ENCODE assay signal across 19 mouse cellular contexts in genomic region chr11:120072986-120073647, GRCm38 (mm10). TPM values are rescaled to one million over a fixed set of nuclear protein-coding genes. Genes with fewer than 3 reads are reported as not detected.
DNase-seq lines count a peak whose midpoint lies in the region; ATAC-seq and TF ChIP-seq lines count a peak whose summit lies in the region.
"Had no signal": no experiment of that assay in that cellular context is flagged by ENCODE, and none has a peak within 500 bp of the region (broad histone marks: within the 10 kb centered on the region; RNA-seq: fewer than 3 reads in every experiment).

No protein-coding gene starts in this region.

- 88% methylated on average over 9 of the region's 9 CpGs for WGBS in hindbrain, postnatal 0 days
- WGBS in hindbrain, embryonic 11.5 days = 93% methylated on average over 9 of the region's 9 CpGs
- 89% methylated on average over 9 of the region's 9 CpGs for WGBS in midbrain, embryonic 13.5 days
- WGBS in midbrain, embryonic 14.5 days = 87% methylated on average over 9 of the region's 9 CpGs
- 92% methylated on average over 9 of the region's 9 CpGs for WGBS in intestine, embryonic 15.5 days

- no peak overlapping the region for H3K9ac ChIP-seq in hindbrain, postnatal 0 days (replicated peaks; ENCODE audit: low read length)
- no peak overlapping the region for H3K9ac ChIP-seq in hindbrain, embryonic 11.5 days (ENCODE audit: low read depth, low read length)
- H3K9ac ChIP-seq in midbrain, embryonic 13.5 days (replicated peaks) = no peak overlapping the region; the same call in 1 of the 2 replicates
- no peak overlapping the region for H3K9ac ChIP-seq in midbrain, embryonic 14.5 days (replicated peaks; ENCODE audit: low read length)
- H3K9ac ChIP-seq in intestine, embryonic 15.5 days = no peak overlapping the region
- H3K9ac ChIP-seq: liver, embryonic 13.5 days had no signal

- H3K36me3 ChIP-seq in hindbrain, postnatal 0 days (ENCODE audit: insufficient read depth, low read length) = peaks cover 67% of the 10 kb centered on the region
- 0 out of 2 replicates have a peak, but pooled peaks cover 5% of the 10 kb centered on the region for H3K36me3 ChIP-seq in hindbrain, embryonic 11.5 days (ENCODE audit: control insufficient read depth, insufficient read depth, low read length)
- H3K36me3 ChIP-seq in midbrain, embryonic 13.5 days = peaks cover 100% of the 10 kb centered on the region
- H3K36me3 ChIP-seq in midbrain, embryonic 14.5 days (ENCODE audit: control insufficient read depth, insufficient read depth, low read length) = peaks cover 100% of the 10 kb centered on the region
- peaks cover 26% of the 10 kb centered on the region; the same call in 1 of the 2 replicates for H3K36me3 ChIP-seq in intestine, embryonic 15.5 days

- H3K4me3 ChIP-seq in hindbrain, postnatal 0 days (ENCODE audit: low read length) = no peak overlapping the region
- no peak overlapping the region for H3K4me3 ChIP-seq in hindbrain, embryonic 11.5 days (ENCODE audit: low read depth, low read length)
- H3K4me3 ChIP-seq in midbrain, embryonic 13.5 days (replicated peaks) = no peak overlapping the region
- no peak overlapping the region for H3K4me3 ChIP-seq in midbrain, embryonic 14.5 days (replicated peaks; ENCODE audit: low read depth, low read length)
- H3K4me3 ChIP-seq in intestine, embryonic 15.5 days (replicated peaks) = no peak overlapping the region
- H3K4me3 ChIP-seq: erythroblast, embryonic 14.5 days; liver, embryonic 13.5 days had no signal

- ATAC-seq in hindbrain, postnatal 0 days = peak; percentile 46
- ATAC-seq in hindbrain, embryonic 11.5 days (ENCODE audit: low FRiP score) = no peak
- 0 out of 2 replicates have a peak, but pooled peaks have one; percentile 41 for ATAC-seq in midbrain, embryonic 13.5 days
- no peak for ATAC-seq in midbrain, embryonic 14.5 days (ENCODE audit: low FRiP score, low TSS enrichment)
- no peak for ATAC-seq in intestine, embryonic 15.5 days
- ATAC-seq: inflammation-experienced regulatory T-cells, adult 6 months had no signal

- H3K4me2 ChIP-seq in hindbrain, postnatal 0 days (ENCODE audit: low read depth, low read length) = no peak overlapping the region
- no peak overlapping the region for H3K4me2 ChIP-seq in hindbrain, embryonic 11.5 days (replicated peaks; ENCODE audit: low read depth, low read length)
- no peak overlapping the region for H3K4me2 ChIP-seq in midbrain, embryonic 13.5 days (replicated peaks)
- no peak overlapping the region for H3K4me2 ChIP-seq in midbrain, embryonic 14.5 days (ENCODE audit: low read length)
- no peak overlapping the region for H3K4me2 ChIP-seq in intestine, embryonic 15.5 days (replicated peaks)
- H3K4me2 ChIP-seq: liver, embryonic 13.5 days; midbrain, embryonic 11.5 days had no signal

- H3K27me3 ChIP-seq in hindbrain, postnatal 0 days (ENCODE audit: insufficient read depth, low read length) = no peaks in the 10 kb centered on the region
- H3K27me3 ChIP-seq in hindbrain, embryonic 11.5 days (ENCODE audit: control insufficient read depth, insufficient read depth, low read length) = 0 out of 2 replicates have a peak, but pooled peaks cover 3% of the 10 kb centered on the region
- H3K27me3 ChIP-seq in midbrain, embryonic 13.5 days = no peaks in the 10 kb centered on the region
- no peaks in the 10 kb centered on the region for H3K27me3 ChIP-seq in midbrain, embryonic 14.5 days (ENCODE audit: control insufficient read depth, insufficient read depth, low read length)
- no peaks in the 10 kb centered on the region for H3K27me3 ChIP-seq in intestine, embryonic 15.5 days (replicated peaks)
- H3K27me3 ChIP-seq: liver, embryonic 13.5 days had no signal

- H3K4me1 ChIP-seq in hindbrain, postnatal 0 days (ENCODE audit: insufficient read depth, low read length) = no peaks in the 10 kb centered on the region
- H3K4me1 ChIP-seq in hindbrain, embryonic 11.5 days (replicated peaks; ENCODE audit: control insufficient read depth, insufficient read depth, low read length) = no peaks in the 10 kb centered on the region; the same call in 1 of the 2 replicates
- H3K4me1 ChIP-seq in midbrain, embryonic 13.5 days (replicated peaks) = no peaks in the 10 kb centered on the region
- no peaks in the 10 kb centered on the region for H3K4me1 ChIP-seq in midbrain, embryonic 14.5 days (ENCODE audit: control insufficient read depth, insufficient read depth, low read length)
- H3K4me1 ChIP-seq in intestine, embryonic 15.5 days (replicated peaks) = peaks cover 11% of the 10 kb centered on the region; the same call in 1 of the 2 replicates
- H3K4me1 ChIP-seq: liver, embryonic 13.5 days had no signal

- TF ChIP-seq CTCF in hindbrain, postnatal 0 days (IDR thresholded peaks at IDR 0.05; ENCODE audit: low read depth) = peak; percentile 68

- H3K9me3 ChIP-seq in hindbrain, postnatal 0 days (ENCODE audit: low read length) = no peaks in the 10 kb centered on the region
- no peaks in the 10 kb centered on the region for H3K9me3 ChIP-seq in hindbrain, embryonic 11.5 days (ENCODE audit: control insufficient read depth, low read length)
- no peaks in the 10 kb centered on the region for H3K9me3 ChIP-seq in midbrain, embryonic 13.5 days
- no peaks in the 10 kb centered on the region for H3K9me3 ChIP-seq in midbrain, embryonic 14.5 days (ENCODE audit: control insufficient read depth, low read length)
- no peaks in the 10 kb centered on the region for H3K9me3 ChIP-seq in intestine, embryonic 15.5 days
- H3K9me3 ChIP-seq: liver, embryonic 13.5 days had no signal

- DNase-seq in hindbrain, postnatal 0 days (ENCODE audit: low spot score) = peak; percentile 38
- no peak for DNase-seq in hindbrain, embryonic 11.5 days (ENCODE audit: low spot score)
- DNase-seq in midbrain, embryonic 14.5 days = no peak
- peak; percentile 31 for DNase-seq in ZHBTc4 (ENCODE audit: low read depth, low spot score)
- DNase-seq in gastrocnemius, adult 8-10 months (ENCODE audit: low spot score in 2 of 2) = no peak
- DNase-seq: adrenal gland, postnatal 10 days; cerebellum, adult 11-12 months; cerebellum, postnatal 36 days; gastrocnemius, postnatal 14 days; heart, postnatal 10 days; left cerebral cortex, postnatal 4 days; liver, embryonic 13.5 days; lung, postnatal 36 days; thymus, adult 18-20 months had no signal

- H3K27ac ChIP-seq in hindbrain, postnatal 0 days = no peak overlapping the region
- H3K27ac ChIP-seq in hindbrain, embryonic 11.5 days (ENCODE audit: low read depth, low read length) = no peak overlapping the region
- no peak overlapping the region for H3K27ac ChIP-seq in midbrain, embryonic 13.5 days
- H3K27ac ChIP-seq in midbrain, embryonic 14.5 days (replicated peaks; ENCODE audit: low read depth, low read length) = no peak overlapping the region
- no peak overlapping the region for H3K27ac ChIP-seq in intestine, embryonic 15.5 days
- H3K27ac ChIP-seq: liver, embryonic 13.5 days had no signal

RNA-seq across cellular contexts. Expression of gene Cep131, which starts 13.5 kb away (rescaled TPM):
- total RNA-seq in hindbrain, postnatal 0 days (2014; rRNA removed) = 18.5 and 18.7 TPM in 2 replicates
- 23.3 and 26.4 TPM in 2 replicates for polyA plus RNA-seq in hindbrain, postnatal 0 days (2015; fragmentation: Nextera tagmentation; extraction: Ambion mirVana)
- 24.2 and 24.6 TPM in 2 replicates for polyA plus RNA-seq in hindbrain, embryonic 11.5 days (2014; fragmentation: Nextera tagmentation; extraction: Ambion mirVana)
- 29.3 and 37.9 TPM in 2 replicates for polyA plus RNA-seq in midbrain, embryonic 13.5 days (2015; fragmentation: Nextera tagmentation; extraction: Ambion mirVana)
- polyA plus RNA-seq in midbrain, embryonic 14.5 days (2014; fragmentation: Nextera tagmentation; extraction: Ambion mirVana) = 27.6 and 31.9 TPM in 2 replicates
- 1 to 10 TPM; 5.0 to 9.2 (median 7.5) TPM for total RNA-seq in gastrocnemius, adult 8-10 months (2022)
- 14.2 and 19.7 TPM in 2 replicates for polyA plus RNA-seq in intestine, embryonic 15.5 days (2015; fragmentation: Nextera tagmentation; extraction: Ambion mirVana)

RNA-seq across cellular contexts. Expression of gene Tepsin, which starts 25.4 kb away (rescaled TPM):
- 30.6 and 31.6 TPM in 2 replicates for total RNA-seq in hindbrain, postnatal 0 days (2014; rRNA removed)
- polyA plus RNA-seq in hindbrain, postnatal 0 days (2015; fragmentation: Nextera tagmentation; extraction: Ambion mirVana) = 13.8 and 14.8 TPM in 2 replicates
- polyA plus RNA-seq in hindbrain, embryonic 11.5 days (2014; fragmentation: Nextera tagmentation; extraction: Ambion mirVana) = 16.9 and 17.6 TPM in 2 replicates
- 19.9 and 20.9 TPM in 2 replicates for polyA plus RNA-seq in midbrain, embryonic 13.5 days (2015; fragmentation: Nextera tagmentation; extraction: Ambion mirVana)
- polyA plus RNA-seq in midbrain, embryonic 14.5 days (2014; fragmentation: Nextera tagmentation; extraction: Ambion mirVana) = 15.9 and 18.0 TPM in 2 replicates
- total RNA-seq in gastrocnemius, adult 8-10 months (2022) = 1 to 10 TPM; 4.9 to 5.8 (median 5.4) TPM
- 15.4 and 17.7 TPM in 2 replicates for polyA plus RNA-seq in intestine, embryonic 15.5 days (2015; fragmentation: Nextera tagmentation; extraction: Ambion mirVana)

RNA-seq across cellular contexts. Expression of gene Ndufaf8, which starts 25.6 kb away (rescaled TPM):
- total RNA-seq in hindbrain, postnatal 0 days (2014; rRNA removed) = 56.1 and 82.6 TPM in 2 replicates
- 62.7 and 70.2 TPM in 2 replicates for polyA plus RNA-seq in hindbrain, postnatal 0 days (2015; fragmentation: Nextera tagmentation; extraction: Ambion mirVana)
- 62.8 and 67.5 TPM in 2 replicates for polyA plus RNA-seq in hindbrain, embryonic 11.5 days (2014; fragmentation: Nextera tagmentation; extraction: Ambion mirVana)
- 59.2 and 63.7 TPM in 2 replicates for polyA plus RNA-seq in midbrain, embryonic 13.5 days (2015; fragmentation: Nextera tagmentation; extraction: Ambion mirVana)
- polyA plus RNA-seq in midbrain, embryonic 14.5 days (2014; fragmentation: Nextera tagmentation; extraction: Ambion mirVana) = 61.2 and 61.3 TPM in 2 replicates
- 10 to 100 TPM; 34.0 to 46.3 (median 41.0) TPM for total RNA-seq in gastrocnemius, adult 8-10 months (2022)
- polyA plus RNA-seq in intestine, embryonic 15.5 days (2015; fragmentation: Nextera tagmentation; extraction: Ambion mirVana) = 90.8 and 109 TPM in 2 replicates

RNA-seq across cellular contexts. Expression of gene Aatk, which starts 26.1 kb away (rescaled TPM):
- total RNA-seq in hindbrain, postnatal 0 days (2014; rRNA removed) = 161 and 184 TPM in 2 replicates
- 33.3 and 35.5 TPM in 2 replicates for polyA plus RNA-seq in hindbrain, postnatal 0 days (2015; fragmentation: Nextera tagmentation; extraction: Ambion mirVana)
- 1.9 TPM in 2 replicates for polyA plus RNA-seq in hindbrain, embryonic 11.5 days (2014; fragmentation: Nextera tagmentation; extraction: Ambion mirVana)
- 15.1 and 18.6 TPM in 2 replicates for polyA plus RNA-seq in midbrain, embryonic 13.5 days (2015; fragmentation: Nextera tagmentation; extraction: Ambion mirVana)
- 34.6 and 36.1 TPM in 2 replicates for polyA plus RNA-seq in midbrain, embryonic 14.5 days (2014; fragmentation: Nextera tagmentation; extraction: Ambion mirVana)
- 1 to 10 TPM; 2.3 to 5.0 (median 3.1) TPM for total RNA-seq in gastrocnemius, adult 8-10 months (2022)
- 3.1 and 3.4 TPM in 2 replicates for polyA plus RNA-seq in intestine, embryonic 15.5 days (2015; fragmentation: Nextera tagmentation; extraction: Ambion mirVana)
- polyA plus RNA-seq: inflammation-experienced regulatory T-cells, adult 6 months had no signal

Comparison
In these comparisons a context has a peak if more than half of its experiments do, and no peak if none do; other contexts are left out.
1. ATAC-seq: peak in hindbrain, postnatal 0 days (single experiment) and midbrain, embryonic 13.5 days (single experiment); none in hindbrain, embryonic 11.5 days (single experiment), midbrain, embryonic 14.5 days (single experiment) and intestine, embryonic 15.5 days (single experiment).
2. DNase-seq: peak in hindbrain, postnatal 0 days (single experiment) and ZHBTc4 (single experiment); none in hindbrain, embryonic 11.5 days (single experiment), midbrain, embryonic 14.5 days (single experiment) and gastrocnemius, adult 8-10 months (0 of 2).